Mouse (Mus musculus): ENCODE measurements around the gene Trim65. TPM values are rescaled to one million over a fixed set of nuclear protein-coding genes. Genes with fewer than 3 reads are reported as not detected.

Gene Trim65
- total RNA-seq (2021) = 1 to 10 TPM; 7.1 to 8.0 TPM

DNA sequence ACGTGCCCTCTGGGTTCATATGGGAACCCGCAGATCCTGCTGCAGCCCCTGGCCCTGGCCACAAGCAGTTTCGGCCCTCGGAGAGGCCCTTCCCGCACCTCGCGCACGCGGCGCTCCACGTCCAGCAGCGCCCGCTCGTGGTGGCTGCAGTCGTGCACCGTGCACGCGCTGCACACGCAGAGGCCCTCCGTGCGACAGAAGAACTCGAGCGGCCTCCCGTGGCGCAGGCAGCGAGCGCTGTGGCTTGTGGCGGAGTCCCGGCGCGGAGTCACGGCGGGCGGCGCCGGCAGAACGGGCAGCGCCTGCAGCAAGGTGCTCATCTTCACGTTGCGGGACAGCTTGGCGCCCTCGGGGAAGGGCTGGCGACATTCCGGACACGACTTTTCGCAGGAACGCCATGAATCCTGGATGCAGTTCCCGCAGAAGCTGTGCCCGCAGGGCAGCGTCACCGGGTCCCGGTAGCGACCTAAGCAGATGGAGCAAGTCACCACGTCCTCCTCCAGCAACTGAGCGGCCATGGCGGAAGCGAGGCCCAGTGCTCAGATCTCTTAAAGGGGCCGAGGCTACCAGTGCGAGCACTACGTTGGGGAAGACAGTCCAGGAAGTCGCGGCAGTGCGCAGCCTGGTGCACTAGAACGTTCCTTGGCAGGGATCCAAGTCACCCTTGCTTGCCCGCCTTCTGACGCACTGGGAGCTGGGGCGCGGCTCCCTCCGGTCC, at the start of gene Trim65:
Gene Trim65 (minus strand): TSS at position 641 of the 718 bp plus-strand sequence.
- peak; percentile 83 to 85 for DNase-seq

DNA sequence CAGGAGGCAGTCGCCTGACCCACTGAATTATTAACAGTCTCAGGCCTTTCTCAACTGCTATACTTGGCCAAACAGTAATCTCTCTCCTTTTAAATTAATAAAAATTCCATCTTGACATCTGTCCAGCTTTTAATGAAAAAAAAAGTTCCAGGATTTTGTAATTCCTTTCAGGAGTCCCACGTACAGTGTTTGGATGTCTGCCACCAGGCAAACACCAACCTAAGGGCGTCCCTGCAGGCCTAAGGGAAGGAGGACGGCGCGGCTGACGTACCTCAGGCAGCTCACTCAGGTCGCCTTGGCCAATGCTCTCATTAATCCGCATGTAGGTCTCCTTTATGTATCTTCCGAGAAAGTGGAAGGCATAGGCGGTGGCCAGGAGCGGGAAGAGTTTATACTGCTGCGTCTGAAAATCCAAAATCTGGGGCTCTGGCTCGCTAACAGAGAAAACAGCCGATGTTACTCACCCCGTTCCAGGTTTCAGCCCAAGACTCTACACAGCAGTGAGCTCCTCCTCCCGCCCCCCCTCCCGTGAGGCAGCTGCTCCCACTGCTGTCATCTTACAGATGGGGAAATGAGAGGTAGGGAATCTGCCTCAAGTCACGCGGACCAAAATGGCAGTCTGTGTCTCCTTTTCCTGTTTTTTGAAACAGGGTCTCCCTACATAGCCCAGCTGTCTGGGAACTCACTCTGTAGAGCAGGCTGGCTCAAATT, 47.6 kb upstream of the Trim65 start:
- DNase-seq = no peak

DNA sequence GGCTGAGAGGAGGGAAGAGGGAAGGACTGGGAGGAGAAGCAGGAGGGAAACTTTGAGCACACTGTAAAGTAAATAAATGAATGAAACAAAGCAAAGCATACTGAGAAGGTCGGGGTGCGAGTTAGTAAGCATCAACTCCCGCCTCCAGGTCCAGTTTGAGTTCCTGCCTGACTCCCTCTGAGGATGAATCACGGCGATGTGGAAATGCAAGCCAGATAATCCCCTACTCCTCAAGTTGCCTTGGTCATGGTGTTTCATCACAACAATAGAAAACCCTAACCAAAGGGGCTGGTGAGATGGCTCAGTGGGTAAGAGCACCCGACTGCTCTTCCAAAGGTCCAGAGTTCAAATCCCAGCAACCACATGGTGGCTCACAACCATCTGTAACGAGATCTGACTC, 45.1 kb upstream of the Trim65 start:
- DNase-seq = no peak

DNA sequence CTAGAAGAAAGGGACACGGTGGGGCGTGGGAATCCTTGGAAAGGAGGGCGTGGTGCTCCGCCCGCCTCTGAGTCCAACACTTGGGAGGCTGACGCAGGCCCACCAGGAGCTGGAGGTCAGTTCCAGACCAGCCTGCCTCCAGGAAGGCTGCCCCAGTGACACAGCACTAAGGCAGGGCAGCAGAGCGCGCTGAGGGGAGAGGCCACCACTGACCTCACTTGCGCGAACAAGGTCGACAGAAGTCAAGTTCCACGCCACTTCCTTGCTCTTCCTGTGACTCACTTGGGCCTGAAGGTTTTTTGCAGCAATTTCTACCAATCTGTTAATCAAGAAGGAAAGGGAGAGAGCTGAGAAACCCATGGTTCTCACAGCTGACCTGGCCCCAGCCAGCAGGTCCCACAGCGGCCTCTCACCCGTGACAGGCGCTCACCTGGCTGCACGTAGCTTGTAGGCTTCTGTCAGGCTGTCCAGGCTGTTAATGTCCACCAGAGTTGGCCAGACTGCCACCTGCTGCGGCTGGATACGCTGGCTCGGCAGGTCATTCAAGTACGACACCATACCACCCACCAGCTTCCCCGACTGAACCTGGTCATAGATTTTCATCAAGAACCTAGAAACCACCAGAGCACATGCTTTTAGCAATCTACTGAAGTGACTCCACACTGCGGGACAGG, 44.0 kb upstream of the Trim65 start:
- DNase-seq = no peak

DNA sequence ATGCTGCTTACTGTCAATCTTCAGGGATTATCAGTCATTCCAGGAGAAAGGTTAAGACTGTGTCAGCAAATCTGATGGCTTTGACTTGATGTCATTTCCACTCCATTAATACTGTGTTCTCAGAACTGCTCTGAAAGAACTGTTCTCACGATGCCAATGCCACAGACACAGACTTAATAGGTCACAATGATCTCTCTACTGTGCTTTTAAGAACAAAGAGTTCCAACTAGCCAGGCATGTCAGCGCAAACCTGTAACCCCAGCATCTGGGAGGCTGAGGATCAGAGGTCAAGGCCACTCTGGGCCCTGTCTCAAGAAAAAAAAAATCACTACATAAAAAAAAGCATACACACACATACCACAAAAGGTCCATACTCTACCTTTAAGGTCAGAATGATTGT, 41.0 kb upstream of the Trim65 start:
- DNase-seq = no peak

DNA sequence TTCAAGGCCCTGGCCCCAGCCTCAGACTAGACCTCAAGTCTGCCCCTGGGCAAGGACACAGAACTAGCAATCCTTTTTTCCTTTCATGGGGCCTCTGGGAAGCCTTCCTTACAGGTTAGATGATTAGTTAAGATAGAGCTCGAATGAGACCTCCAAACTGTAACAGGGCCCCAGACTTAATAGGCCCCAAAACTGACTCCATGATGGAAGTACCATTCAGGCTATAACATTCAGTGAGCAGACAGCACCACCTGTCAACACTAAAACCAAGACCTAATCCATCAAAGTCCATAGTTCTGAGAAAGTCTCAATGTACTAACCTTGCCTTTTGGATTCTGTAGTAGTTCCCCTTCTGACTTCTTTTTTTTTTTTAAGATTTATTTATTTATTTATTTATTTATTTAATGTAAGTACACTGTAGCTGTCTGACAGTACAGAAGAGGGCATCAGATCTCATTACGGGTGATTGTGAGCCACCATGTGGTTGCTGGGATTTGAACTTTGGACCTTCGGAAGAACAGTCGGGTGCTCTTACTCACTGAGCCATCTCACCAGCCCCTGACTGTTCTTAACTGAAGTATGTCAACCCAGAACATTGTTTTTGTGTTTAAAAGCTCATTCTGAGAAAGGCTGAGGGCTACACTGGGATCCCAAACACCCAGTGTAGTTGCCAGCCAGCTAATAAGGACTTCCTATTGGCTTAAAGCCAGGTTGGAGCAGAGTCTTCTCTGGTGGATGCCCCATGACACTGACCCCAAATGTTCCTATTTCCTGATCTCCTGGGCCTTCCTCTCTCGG, 39.3 kb upstream of the Trim65 start:
- no peak for DNase-seq

DNA sequence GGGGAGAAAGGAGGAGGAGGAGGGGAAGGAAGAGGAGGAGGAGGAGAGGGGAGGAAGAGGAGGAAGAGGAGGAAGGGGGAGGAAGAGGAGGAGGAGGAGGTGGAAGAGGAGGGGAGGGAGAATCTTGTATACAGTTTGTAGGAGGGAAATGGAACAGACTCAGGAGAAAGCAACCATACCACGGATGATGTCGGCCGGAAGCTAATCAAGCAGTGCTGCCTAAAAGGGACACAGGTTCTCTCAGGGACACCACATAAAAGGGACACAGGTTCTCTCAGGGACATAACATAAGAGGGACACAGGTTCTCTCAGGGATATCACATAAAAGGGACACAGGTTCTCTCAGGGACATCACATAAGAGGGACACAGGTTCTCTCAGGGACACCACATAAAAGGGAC, 38.3 kb upstream of the Trim65 start:
- no peak for DNase-seq

DNA sequence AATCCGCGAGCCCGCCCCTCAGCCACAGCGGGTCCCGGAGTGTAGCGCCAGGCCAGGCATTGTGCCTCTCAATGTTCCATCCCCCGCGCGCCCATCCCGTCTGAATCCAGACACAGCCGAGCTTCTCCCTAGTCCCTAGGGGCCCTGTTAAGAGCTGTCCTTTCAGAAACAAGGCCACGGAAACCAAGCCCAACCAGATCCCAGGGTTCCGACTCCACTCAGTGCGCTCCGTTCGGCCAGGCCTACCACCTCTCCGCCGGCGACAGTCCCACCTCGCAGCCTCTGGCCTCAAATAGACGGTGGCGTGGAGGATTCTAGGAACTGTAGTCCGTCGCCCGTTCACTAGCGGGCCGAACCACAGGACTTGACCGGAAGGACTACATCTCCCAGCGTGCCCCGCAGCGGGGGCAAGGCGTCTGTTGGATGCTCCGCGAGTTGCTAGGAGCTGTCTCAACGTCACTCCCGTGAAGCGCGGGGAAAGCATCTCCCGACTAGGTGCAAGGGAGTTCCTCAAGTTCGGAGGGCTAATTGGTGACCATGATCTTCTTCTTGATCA, 37.0 kb upstream of the Trim65 start, which contains the start of gene Fbf1:
Gene Fbf1 (minus strand): TSS at position 283 of the 556 bp plus-strand sequence.
- DNase-seq = peak; percentile 96 to 97

DNA sequence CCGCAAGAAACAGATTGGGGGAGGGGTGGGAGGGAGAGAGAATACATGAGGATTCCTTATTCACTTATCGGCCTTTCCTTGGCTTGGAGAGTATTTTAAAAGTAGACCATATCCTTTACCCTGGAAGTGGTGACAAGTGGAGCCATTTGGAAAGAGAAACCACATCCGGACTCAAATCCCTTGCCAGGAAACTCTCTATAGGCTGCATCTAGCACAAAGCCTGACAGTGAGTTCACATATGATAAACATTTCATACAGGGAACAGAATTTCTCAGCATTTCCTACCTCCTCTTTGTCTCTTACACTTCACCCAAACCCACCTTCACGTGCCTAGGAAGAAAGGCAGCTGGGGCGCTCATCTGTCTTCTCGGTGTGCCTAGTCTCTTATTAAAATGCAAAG, 36.3 kb upstream of the Trim65 start:
- DNase-seq = no peak

DNA sequence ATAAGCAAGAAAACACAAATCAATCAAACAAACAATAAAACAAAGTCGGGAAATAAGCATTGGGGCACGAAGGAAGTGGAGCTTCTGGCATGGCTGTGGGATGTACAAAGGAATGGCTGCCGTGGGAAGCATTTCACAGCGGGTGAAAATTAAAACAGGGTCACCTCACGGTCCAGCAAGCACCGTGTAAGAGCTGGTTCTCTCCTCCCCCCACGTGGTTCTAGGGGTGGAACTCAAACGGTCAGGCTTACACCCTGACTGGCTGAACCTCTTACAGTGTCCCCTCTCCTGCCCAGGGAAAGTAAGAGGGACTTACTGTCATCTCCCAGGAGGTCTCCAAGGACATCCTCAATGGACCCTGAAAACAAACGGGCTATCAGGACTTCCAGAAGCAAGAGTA, 32.1 kb upstream of the Trim65 start:
- no peak for DNase-seq

DNA sequence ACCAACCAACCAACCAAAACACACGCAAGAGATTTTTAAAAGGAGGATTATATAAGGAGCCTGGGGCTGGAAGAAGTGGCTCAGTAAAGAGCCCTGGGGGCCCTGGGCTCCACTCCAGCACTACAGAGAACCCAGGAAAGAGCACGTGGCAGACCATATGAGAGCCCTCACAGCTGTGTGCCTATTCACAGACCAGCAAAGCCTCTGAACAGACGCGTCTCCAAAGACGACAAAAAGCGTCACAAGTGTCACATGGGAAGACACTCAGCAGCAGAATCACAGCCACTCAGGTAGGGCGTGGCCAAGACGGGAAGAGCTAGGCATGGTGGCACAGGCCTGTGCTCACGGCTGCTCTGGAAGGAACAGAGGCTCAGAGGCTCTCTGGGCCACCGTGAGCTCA, 31.2 kb upstream of the Trim65 start:
- no peak for DNase-seq

DNA sequence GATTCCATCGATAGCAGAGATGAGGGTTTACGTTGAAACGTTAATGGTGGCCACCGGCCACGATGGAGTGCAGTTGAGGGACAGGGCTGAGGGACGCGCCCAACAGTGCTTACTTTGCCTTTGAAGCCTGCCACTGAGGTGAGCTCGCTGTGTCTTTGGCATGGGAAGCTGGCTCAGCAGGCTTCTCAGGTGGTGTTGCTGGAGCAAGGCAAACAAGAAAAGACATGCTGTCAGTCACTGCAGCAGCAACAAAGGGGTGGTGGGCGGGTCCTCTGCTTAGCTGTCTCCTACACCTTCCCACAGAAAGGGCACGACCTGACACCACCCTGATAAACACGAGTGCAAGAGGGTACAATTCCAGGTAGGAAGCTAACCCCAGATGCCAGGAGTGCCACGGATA, 30.4 kb upstream of the Trim65 start:
- DNase-seq = no peak

DNA sequence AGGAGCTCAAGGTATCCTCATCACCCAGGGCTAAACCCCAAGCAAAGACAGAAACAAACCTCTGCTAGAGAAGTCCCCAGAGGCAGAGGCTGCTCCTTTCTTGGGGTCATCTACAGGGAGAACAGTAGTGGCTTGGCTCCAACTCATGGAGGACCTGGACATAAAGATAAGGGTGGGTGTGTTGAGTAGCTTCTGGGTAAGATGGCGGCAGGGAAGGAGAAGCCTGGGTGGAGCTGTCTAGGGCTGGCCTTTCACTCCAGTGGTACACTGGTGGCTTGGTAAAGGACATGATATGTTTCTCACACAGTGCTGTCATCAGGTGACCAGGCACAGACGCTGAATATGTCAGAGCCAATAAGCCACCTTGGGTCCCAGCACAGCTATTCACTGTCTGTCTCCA, 20.0 kb upstream of the Trim65 start:
- DNase-seq = no peak

DNA sequence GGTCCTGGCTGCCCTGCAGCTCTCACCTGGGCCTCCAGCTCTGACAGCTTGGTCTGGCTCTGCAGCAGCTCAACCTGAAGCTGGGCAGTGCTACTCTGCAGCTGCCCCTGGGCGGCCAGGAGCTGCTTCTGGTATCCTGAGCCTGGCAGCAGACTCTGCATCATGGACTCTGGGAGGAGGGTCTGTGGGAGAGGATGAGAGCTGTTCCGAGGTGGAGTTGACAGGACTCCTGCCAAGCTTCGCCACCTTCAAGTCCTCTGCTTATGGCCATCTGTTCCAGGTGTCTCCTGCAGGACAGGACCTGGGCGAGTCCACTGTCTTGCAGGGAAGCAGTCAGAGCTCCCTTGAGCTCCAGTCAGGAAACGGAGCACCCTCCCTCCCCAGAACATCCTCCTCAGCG, 18.4 kb upstream of the Trim65 start:
- DNase-seq = no peak

DNA sequence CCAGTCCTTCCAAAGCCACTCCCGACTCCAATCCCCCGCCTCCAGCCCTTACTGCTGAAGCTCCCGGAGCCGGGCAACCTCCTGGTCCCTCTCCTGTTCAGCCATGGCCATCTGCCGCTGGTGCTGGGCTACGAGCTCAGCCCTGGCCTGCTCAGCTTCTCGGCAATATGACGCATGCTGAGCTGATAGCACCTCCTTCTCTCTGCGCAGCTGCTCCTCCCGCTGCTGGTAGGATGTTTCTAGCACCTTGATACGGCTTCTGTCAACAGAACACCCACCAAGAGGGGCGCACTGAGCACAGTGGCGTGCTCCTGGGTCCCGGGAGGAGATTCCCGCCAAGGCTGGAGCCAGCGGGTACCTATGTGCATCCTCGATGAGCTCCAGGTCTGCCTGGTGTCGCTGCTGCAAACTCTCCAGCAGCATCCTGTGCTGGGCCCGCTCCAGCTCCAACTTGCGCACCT, 17.9 kb upstream of the Trim65 start:
- peak in 1 of 2 experiments; percentile 41 for DNase-seq

DNA sequence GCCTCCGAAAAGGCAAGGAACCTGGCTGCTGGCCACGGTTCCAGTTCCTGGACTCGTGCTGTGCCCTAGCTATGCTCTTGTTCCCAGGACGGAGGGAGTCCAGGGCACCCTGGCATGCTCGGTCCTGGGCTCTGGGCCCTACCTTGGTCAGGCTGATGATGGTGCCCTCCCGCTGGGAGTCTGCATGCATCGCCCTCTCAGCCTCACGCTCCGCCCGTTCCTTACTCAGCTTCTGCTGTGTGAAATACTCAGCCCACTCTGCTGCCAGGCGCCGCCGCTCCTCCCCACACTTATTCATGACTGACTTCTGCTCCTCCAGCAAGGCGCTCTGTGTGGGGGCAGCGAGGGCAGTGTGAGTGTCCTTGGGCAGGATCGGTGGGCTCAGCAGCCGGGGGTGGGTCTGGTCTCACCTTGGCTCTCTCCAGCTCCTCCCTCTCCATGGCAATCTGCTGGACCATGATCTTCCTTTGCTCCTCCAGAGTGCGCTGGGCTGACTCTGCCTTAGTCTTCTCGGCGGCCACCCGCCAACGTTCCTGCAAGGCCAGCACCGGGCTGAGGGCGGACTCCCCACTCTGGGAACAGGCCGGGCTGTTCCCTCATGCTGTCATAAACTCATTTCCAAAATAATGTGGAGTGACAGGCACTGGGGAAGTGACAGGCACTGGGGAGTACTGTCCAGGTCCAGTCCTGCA, 15.5 kb upstream of the Trim65 start:
- peak; percentile 64 to 70 for DNase-seq

DNA sequence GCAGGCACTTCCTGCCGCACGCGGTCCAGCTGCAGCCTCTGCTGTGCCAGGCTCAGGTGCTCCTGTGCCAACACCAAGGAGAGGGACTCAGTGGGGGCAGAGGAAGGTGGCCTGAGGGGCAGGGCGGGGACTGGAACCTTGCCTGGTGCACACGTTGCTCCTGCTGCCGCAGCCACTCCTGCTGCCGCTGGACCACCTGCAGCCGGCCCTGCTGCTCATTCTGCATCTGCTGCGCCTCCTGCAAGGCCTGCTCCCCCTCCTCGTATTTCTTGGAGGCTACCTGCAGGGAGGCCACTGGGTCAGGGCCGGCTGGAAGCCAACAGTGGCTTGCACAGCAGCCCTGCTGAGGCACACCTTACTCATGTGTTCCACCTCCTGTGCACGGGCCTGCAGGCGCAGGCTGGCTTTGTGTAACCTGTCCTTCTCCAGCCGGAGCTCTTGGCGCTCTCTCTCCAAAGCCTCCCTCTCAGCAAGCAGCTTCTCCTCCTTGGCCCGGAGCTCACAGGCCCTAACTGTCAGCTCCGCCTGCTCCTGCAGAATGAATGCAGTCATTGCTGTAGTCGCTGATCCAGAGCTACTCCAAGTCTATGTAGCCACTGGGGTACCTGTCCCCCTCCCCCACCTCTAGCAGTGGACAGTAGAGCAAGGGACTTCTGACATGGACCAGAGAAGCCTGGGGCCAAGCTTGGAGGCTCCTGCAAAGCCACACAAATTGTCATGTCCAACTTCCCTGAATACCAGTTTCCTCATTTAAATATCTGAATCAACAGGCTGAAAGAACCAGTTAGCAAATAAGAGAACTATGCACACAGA, 14.8 kb upstream of the Trim65 start:
- DNase-seq = no peak

DNA sequence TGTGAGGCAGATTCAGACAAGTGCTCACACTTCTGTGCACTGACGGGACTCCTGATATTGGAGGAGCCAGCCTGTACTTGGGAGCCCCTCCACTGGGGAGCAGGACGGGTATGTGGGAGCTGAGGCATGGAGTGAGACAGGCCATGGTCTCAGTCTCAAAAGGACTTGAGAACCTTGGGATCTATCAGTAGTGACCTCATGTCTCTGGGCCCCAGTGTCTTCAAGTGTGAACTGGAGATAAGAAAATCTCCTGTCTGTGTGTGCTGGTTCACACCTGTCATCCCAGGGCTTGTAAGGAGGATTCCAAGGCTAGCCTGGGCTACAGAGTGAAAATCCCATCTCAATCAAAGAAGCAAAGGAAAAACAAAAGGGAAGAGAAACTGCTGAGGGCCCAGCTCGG, 12.5 kb upstream of the Trim65 start:
- DNase-seq = no peak

DNA sequence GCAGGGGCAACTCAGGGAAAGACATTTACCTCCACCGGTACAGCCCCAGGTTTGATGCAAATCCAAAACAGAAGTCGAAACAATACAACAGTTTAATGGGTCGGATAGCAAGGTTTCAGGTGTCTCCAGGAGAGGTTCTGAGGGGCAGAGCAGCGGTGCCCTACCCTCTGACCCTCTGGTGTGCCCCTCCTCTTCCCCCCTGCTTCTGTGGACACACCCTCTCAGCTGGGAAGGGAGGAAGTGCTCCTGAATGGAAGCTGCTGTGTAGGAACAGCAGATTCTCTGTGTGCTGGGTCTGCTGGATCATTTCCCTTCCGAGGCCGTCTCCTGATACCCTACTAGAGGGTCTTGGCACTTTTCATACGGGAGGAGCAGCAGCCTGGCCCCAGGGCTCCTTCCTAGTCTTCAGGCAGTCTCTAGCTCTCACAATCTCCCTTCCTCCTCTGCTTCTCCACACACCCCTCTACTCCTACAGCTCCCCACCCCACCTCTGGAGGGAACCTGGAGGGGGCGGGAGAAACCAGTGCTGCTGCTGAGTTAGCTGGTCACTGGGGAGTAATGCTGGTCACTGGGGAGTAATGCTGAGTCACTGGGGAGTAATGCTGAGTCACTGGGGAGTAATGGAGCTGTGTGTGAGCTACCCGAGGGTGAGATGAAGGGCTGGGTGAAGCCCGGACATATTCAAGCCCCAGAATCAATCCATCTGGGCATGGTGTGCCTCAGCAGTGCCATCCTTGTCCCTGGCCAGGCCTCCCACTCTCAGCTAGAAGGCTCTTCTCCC, 11.5 kb upstream of the Trim65 start:
- no peak for DNase-seq
